Mouse (Mus musculus) liver, embryonic 14.5 days (tissue): ENCODE data around the gene Kcna7. TPM values are rescaled to one million over a fixed set of nuclear protein-coding genes. Genes with fewer than 3 reads are reported as not detected.

ENCODE experiments used
- ATAC-seq: fragments of 200-750 bp; cut with Nextera tagmentation; 2 replicates; pipeline ENCODE4 v1.8.0; 2017; ENCODE audit warnings: moderate number of reproducible peaks, mild to moderate bottlenecking, moderate library complexity; ENCODE audit not compliant: insufficient read depth
- DNase-seq, 3 experiments: peaks; one replicate each; pipeline ENCODE4 v3.0.0-alpha.2; 2012 to 2013; ENCODE audit warnings: low read depth in 3 of 3, low spot score in 3 of 3
- H3K27ac ChIP-seq: fragments of 300-500 bp; sonication (generic); 2 replicates; pipeline ENCODE4 v1.5.1; 2014; ENCODE audit warnings: moderate library complexity, mild to moderate bottlenecking, control low read depth, inconsistent platforms
- H3K27me3 ChIP-seq: fragments of 300-500 bp; sonication (generic); 2 replicates; pipeline ENCODE4 v1.6.1; 2014; ENCODE audit warnings: mild to moderate bottlenecking, low read length, moderate library complexity; ENCODE audit not compliant: control insufficient read depth, insufficient read depth
- H3K36me3 ChIP-seq: fragments of 300-500 bp; sonication (generic); replicated peaks from 2 replicates; pipeline ENCODE4 v1.6.1; 2014; ENCODE audit warnings: low read depth; ENCODE audit not compliant: control insufficient read depth, insufficient read depth
- H3K4me1 ChIP-seq, 2 experiments: fragments of 200-500 bp in 1 of 2; fragments of 300-500 bp in 1 of 2; sonication (generic) in 1 of 2; replicated peaks; 2 replicates each; pipeline ENCODE4 v1.6.1; 2012 to 2014; ENCODE audit warnings: antibody characterized with exemption in 1 of 2, inconsistent platforms in 1 of 2, low read length in 1 of 2; ENCODE audit not compliant: control insufficient read depth in 2 of 2, insufficient read depth in 2 of 2
- H3K4me2 ChIP-seq: fragments of 300-500 bp; sonication (generic); 2 replicates; pipeline ENCODE4 v1.6.1; 2014; ENCODE audit warnings: low read depth, mild to moderate bottlenecking, control low read depth, moderate library complexity
- H3K4me3 ChIP-seq, 2 experiments: fragments of 200-500 bp in 1 of 2; fragments of 300-500 bp in 1 of 2; sonication (generic) in 1 of 2; 2 replicates each; pipeline ENCODE4 v1.5.1; 2012 to 2014; ENCODE audit warnings: low read depth in 2 of 2, low read length in 2 of 2, mild to moderate bottlenecking in 2 of 2, control low read depth in 1 of 2, inconsistent platforms in 1 of 2, moderate library complexity in 1 of 2; ENCODE audit not compliant: insufficient read depth in 1 of 2
- H3K9ac ChIP-seq: fragments of 300-500 bp; sonication (generic); replicated peaks from 2 replicates; pipeline ENCODE4 v1.6.1; 2014; ENCODE audit warnings: mild to moderate bottlenecking, control low read depth, moderate library complexity
- H3K9me3 ChIP-seq: fragments of 300-500 bp; sonication (generic); 2 replicates; pipeline ENCODE4 v1.6.1; 2016; ENCODE audit warnings: low read length, mixed read lengths; ENCODE audit not compliant: control insufficient read depth
- CTCF ChIP-seq: IDR thresholded peaks from 2 replicates; pipeline ENCODE4 v1.5.1; 2016; ENCODE audit warnings: antibody characterized with exemption, low read depth, control low read depth
- EP300 ChIP-seq: IDR thresholded peaks from 2 replicates; pipeline ENCODE4 v1.6.1; 2016; ENCODE audit warnings: antibody characterized with exemption, low read depth
- WGBS: fragments of 180-500 bp; shearing (Covaris S2); extraction: QIAGEN DNeasy Blood & Tissue Kit; methylation state at CpG from one replicate; pipeline ENCODE4 v1.1.7; 2014; ENCODE audit not compliant: insufficient replicate concordance; 5-methylcytosine and 5-hydroxymethylcytosine counted together
- polyA plus RNA-seq, 2 experiments: library from polyadenylated mRNA; depleted of rRNA in 1 of 2; stranded (reverse) in 1 of 2; unstranded in 1 of 2; fragments of >200 nt; fragmentation: Nextera tagmentation in 1 of 2; extraction: Ambion mirVana in 1 of 2; gene quantifications; 2 replicates each; pipeline versions ENCODE4 v1.2.1 to v1.2.3; 2012 to 2014

Kcna7 gene
- polyA plus RNA-seq, 2 experiments, result not detected

DNA sequence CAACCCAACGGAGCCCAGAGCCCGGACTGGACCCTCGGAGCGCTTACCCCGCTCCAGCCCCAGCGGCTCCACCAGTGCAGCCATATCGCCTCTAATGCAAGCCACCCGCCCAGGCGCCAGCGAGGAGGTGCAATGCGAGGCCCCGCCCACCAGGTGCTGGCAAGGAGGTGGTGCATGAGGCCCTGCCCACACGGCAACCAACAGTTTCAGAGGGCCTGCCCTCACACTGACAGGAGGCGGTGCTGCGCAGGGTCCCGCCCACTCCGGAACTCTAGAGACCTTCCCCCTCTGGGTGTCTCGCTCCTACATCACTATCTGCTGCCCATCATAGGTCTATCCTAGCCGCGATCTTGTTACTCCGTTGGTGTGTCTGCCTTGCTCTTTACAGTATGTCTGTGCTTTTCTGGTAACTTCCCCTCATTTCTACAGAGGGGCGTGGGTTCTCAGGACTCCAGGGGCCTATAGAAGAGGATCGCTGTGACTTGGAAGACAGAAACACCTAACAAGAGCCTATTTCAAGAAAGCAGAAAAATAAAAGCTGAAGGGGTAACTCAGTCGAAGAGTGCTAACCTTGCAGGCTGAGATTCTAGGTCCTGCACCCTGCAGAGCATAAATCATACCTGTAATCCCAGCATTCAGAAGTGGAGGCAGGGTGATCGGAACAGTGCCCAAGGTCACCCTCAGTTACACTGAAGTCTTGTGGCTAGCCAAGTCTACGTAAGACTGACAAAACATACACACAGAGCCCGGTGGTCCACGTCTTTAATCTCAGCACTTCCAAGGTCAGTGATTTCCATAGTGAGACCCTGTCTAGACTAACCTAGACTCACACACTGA is 34.8 kb upstream of the Kcna7 start, which contains the start of gene Lin7b:
Gene Lin7b, minus strand, starts transcription at position 109 of the 837 bp plus-strand sequence.
- H3K4me1 ChIP-seq, result peaks cover 5 to 10% of the 10 kb centered on the region in 2 experiments; a peak in 3 of 4 replicates
- peaks cover 33% of the 10 kb centered on the region for H3K27me3 ChIP-seq
- H3K27ac ChIP-seq, result no peak within 1 kb of the TSS
- TF ChIP-seq CTCF, result peak; percentile 49; the same call in 1 of the 2 replicates
- no peak for TF ChIP-seq EP300
- peak within 1 kb of the TSS; percentile 7 to 53 for H3K4me3 ChIP-seq
- ATAC-seq, result peak; percentile 72
- WGBS, result 8% methylated on average over 28 of the region's 28 CpGs
- peak; percentile 71 to 81 (median 76) for DNase-seq
- no peak within 1 kb of the TSS for H3K9ac ChIP-seq
- peaks cover 18% of the 10 kb centered on the region for H3K36me3 ChIP-seq
- H3K9me3 ChIP-seq, result no peaks in the 10 kb centered on the region
- peak within 1 kb of the TSS; percentile 79 for H3K4me2 ChIP-seq

DNA sequence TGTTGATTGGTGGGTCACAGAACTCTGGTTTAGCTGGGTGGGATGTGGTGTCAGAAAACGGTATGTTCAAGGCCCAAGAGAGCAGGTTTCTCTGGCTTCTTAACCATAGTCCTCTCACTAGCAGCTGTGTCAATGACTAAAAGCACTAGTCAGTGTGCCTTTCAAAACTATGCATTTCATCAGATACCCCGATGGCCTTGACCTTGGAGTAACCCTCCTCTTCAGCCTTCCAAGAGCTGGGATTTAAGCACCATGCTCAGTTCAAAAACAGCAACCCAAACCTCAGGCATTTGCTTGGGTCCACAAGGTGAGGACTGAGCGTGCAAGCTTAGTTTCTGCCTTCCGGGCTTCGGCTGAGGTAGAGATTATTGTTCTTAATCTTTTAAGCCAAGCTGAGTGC is 33.1 kb upstream of the Kcna7 start:
- H3K27ac ChIP-seq, result no peak overlapping the region
- TF ChIP-seq EP300 (no peak), CTCF (no peak)
- H3K36me3 ChIP-seq, result peaks cover 35% of the 10 kb centered on the region
- H3K4me1 ChIP-seq, result peaks cover 5 to 6% of the 10 kb centered on the region in 2 experiments; a peak in 3 of 4 replicates
- no peak overlapping the region for H3K9ac ChIP-seq
- DNase-seq (no peak), ATAC-seq (no peak)
- no peak overlapping the region for H3K4me3 ChIP-seq
- WGBS, result 75% methylated on average over 5 of the region's 5 CpGs
- H3K9me3 ChIP-seq, result no peaks in the 10 kb centered on the region
- peaks cover 22% of the 10 kb centered on the region for H3K27me3 ChIP-seq
- H3K4me2 ChIP-seq, result no peak overlapping the region

DNA sequence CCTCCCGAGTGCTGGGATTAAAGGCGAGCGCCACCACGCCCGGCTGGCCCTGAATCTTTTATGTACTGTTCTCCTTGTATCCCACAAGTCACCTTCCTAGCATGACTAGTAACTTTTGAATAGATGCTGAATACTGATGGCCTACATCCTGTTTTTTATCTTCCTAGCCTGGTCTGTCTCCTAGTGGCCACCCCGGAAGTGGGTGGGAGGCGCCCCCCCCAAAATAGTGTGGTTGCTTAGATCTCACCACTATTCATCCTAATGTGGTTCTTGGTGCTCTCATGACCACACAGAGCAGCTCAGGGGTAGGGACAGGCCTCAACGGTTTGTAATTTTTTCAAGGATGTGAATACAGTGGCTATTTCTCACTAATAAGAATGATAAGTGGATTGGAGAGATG is 30.8 kb upstream of the Kcna7 start:
- WGBS, result 79% methylated on average over 8 of the region's 8 CpGs
- TF ChIP-seq EP300 (no peak), CTCF (no peak)
- ATAC-seq (no peak), DNase-seq (no peak)
- no peaks in the 10 kb centered on the region for H3K9me3 ChIP-seq
- H3K4me2 ChIP-seq, result no peak overlapping the region
- peaks cover 8% of the 10 kb centered on the region for H3K27me3 ChIP-seq
- H3K9ac ChIP-seq, result no peak overlapping the region
- peaks cover 2 to 5% of the 10 kb centered on the region in 2 experiments; a peak in 2 of 4 replicates for H3K4me1 ChIP-seq
- no peak overlapping the region for H3K27ac ChIP-seq
- peaks cover 58% of the 10 kb centered on the region for H3K36me3 ChIP-seq
- H3K4me3 ChIP-seq, result no peak overlapping the region

DNA sequence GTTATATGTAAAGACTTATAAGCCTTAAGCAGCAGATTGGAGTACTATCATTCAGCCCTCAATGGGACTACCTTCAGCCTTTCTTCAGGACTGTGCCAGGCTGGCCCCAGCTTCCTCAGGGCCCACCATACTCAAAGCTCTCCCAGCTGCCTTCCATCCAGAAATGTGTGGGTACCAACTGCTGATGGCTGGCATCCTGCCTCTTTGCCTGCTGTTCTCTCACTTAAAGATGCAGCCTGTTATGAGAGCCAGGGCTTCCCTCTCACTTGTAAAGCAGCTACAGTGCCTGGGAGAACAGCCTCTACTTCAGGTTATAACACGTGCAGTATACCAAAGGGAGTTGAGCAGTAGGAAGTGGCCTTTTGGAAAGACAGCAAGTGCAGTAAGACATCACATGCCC is 29.4 kb upstream of the Kcna7 start:
- no peaks in the 10 kb centered on the region for H3K4me1 ChIP-seq
- TF ChIP-seq EP300, result no peak
- no peak for TF ChIP-seq CTCF
- no peak for ATAC-seq
- H3K36me3 ChIP-seq, result peaks cover 72% of the 10 kb centered on the region
- H3K4me3 ChIP-seq, result no peak overlapping the region
- H3K9me3 ChIP-seq, result no peaks in the 10 kb centered on the region
- H3K4me2 ChIP-seq, result no peak overlapping the region
- no peak overlapping the region for H3K27ac ChIP-seq
- WGBS, result 67% methylated on average over 1 of the region's 1 CpGs
- no peaks in the 10 kb centered on the region for H3K27me3 ChIP-seq
- no peak overlapping the region for H3K9ac ChIP-seq
- DNase-seq, result no peak

DNA sequence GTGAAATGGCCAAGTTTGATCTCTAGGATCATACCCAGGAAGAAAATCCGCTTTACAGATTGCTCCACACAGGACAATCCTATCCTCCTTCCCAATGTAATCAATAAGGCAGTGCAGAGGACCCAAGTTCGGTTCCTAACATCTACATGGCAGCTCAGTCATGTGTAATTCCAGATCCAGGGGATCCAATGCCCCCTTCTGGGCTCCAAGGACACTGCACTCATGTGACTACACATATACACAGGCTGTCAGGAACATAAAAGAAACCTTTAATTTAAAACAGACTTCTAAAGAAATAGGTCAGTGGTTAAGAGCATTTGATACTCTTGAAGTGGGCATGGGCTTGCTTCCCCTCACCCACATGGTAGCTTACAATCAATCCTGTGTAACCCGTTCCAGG is 19.4 kb upstream of the Kcna7 start:
- peaks cover 95% of the 10 kb centered on the region for H3K36me3 ChIP-seq
- H3K4me1 ChIP-seq, result no peaks in the 10 kb centered on the region
- ATAC-seq (no peak), DNase-seq (no peak)
- H3K4me3 ChIP-seq, result no peak overlapping the region
- no peak overlapping the region for H3K4me2 ChIP-seq
- H3K9ac ChIP-seq, result no peak overlapping the region
- H3K27ac ChIP-seq, result no peak overlapping the region
- no peaks in the 10 kb centered on the region for H3K9me3 ChIP-seq
- peak; percentile 39 for TF ChIP-seq CTCF
- no peak for TF ChIP-seq EP300
- 89% methylated on average over 3 of the region's 3 CpGs for WGBS
- no peaks in the 10 kb centered on the region for H3K27me3 ChIP-seq
